Mouse (Mus musculus): ENCODE data around the gene 2010300C02Rik.
A peak's percentile ranks its signal among the peaks of the same experiment; 100 is the strongest.
"Not testable (repeated sequence)": the region's sequence is repeated elsewhere in the genome, so short reads cannot be mapped to it uniquely, and the experiment has no call there.

Gene 2010300C02Rik

DNA sequence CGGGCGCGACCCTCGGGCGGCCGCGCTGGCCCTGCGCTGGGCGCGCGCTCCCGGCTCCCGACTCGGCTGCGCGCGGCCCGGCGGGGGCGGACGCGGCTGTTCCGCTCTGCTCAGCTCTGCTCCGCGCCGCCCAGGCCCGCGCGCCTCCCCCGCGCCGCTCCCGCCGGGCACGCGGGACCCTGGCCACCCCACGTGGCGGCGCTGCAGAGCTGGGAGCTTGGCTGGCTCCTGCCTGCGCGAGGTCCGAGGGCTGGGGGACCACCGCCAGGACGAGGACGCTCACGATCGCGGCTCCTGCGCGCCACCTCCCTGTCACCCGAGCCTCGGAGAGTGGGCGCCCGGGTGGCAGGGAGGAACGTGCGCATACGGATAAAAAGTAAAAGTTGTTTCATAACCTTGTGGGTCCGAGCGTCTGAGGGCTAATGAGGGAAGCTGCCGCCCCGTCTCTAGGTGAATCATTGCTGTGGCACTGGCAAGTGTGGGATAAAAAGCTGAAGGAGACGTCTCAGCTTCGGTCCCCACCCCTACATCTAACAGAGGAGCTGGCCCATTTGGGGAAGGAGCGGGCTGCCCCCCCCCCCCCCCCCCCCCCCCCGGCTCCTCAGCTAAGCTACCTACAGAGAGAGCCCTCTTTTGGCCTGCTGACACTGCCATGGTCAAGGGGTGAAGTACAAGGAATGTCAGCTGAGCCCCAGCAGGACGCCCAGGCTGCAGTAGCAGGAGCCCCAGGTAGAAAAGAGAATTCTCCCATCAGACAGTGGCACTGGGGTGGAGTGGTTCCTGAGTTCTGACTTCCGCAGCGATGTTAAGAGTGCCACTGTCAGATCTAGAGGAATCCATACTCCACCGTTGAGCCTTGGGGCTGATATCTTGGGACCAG, at the start of gene 2010300C02Rik:
TSS of gene 2010300C02Rik (minus strand) at position 325 of the 880 bp plus-strand sequence.
- peak; percentile 73 to 74 for DNase-seq

DNA sequence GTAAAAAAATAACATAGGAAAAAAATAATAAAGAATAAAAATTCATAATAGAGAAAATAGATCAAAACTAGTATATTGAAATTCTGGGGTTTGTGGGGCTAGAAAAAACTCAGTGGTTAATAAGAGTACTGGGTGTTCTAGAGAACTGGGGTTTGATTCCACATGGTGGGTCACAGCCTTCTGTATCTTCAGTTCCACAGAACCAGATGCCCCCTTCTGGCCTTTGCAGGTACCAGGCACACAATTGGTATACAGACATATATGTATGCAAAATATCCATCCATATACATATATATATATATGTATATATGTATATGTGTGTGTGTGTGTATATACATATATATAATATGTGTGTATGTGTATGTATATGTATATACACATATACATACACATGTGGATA, 39.5 kb upstream of the 2010300C02Rik start:
- peak; percentile 8 to 16 for DNase-seq

DNA sequence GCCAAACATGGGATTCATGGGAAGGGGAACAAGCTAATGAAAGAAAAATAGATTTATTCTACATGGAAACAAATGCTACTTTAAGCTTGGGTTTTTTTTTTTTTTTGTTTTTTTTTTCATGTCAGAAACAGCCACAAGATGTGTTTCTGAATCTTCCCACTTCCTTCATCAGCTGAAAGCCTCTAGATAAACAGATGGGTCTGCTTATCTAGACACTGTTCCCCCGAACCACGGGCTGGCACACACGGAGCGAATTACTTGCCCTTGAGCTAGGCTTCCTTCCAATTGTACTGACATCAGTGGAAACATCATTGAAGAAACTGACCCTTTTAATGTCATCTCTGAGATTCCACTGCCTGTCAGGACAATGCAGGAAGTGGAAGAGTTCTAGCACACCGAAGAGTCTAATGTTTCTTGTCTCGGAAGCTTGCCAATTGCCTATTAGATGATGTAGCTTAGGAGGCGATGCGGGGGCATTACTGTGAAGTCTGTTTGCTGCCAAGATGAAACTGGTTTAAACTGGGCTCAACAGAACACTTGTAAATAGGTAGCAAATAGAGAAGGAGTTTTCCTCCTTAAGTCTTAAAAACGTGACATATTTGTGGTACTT, 24.9 kb upstream of the 2010300C02Rik start:
- DNase-seq: no peak

DNA sequence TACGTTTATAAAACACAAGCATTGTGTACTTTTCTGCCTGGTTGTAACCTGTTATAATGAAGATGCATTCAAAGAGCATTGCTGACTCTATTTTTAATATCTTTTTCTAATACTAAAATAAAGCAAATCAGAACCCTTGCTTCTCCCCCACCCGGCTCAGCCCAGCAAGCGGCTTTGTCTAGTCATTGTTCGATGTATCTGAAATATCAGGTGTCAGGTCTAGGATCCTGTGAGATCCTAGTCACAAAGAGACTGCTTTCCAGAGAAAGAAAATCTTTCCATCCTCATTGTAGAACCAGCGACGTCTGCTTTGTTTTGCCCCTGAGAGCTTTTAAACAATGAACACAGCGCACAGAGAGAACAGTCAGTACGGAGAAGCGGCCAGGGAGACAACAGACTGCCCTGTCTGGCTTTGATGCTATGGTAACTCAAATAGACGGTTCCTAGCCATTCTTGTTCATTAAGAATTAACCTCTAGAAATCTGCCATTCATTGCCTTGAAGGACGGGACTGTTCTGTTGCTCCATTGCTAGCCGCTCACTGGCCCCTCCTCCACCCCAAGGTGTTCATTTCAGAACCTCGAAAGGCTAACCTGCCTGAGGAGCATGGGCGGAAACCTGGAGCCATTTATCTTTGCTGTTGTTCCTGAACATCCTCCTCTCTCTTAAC, 22.9 kb upstream of the 2010300C02Rik start:
- no peak for DNase-seq

DNA sequence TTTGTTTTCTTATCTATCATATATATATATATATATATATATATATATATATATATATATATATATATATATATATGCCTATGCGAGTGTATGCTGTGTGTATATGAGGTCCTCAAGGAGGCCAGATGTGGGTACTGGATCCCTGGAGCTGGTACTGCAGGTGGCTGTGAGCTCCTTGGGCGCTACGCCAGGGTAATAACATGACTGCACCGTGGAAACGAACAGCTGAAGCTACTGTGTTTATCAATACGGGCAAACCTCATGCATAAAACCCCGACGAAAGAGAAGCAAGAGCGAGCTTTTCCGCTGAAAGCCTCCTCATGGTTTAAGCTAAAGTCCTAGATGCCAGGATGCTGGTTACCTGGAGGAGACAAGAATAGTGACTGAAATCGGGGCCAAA, 22.2 kb upstream of the 2010300C02Rik start:
- DNase-seq: no peak

DNA sequence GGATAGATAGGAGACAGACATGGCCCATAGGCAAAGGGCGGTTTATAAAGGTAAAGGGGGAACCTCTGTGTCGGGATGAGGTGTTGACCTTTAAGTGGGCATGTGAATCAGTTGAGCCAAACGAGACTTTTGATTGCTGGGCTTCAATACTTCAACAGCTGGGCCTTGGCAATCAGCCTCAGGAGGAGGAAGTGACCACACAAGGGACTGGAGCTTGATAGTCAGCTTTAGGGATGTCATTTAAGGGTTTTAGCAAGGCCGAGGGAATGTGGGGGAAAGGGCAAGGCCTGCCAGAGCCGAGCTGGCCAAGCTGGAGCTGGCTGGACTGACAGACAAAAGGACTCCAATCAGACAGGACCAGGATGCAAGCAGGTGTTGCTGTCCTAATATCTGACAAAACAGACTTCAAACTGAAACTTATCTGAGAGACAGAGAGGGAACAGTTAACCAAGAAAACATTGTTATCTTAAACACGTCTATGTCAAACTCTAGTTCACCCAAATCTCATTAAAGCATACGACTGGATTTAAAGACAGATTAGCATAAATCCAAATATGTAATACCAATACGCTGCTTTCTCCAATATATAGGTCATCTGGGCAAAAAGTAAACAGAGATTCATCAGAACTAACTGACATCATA, 20.4 kb upstream of the 2010300C02Rik start:
- no peak for DNase-seq

DNA sequence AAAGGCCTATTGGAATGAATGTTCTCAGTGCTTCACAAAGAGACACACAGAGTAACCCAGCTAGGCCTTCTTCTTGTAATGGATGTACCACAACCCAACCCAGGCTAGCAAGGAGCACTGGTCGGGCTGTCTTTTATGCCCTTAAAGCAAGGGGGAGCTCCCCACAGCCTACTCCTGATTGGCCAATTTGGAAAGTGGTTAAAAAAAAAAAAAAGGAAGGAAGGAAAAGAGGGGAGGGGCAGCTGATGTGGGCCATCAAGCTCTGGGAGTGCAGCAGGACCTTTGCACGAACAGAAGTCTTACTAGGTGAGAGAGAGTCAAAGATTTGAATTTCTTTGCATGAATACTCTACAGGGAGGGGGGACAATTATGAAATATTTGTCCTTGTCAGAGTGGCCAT, 19.0 kb upstream of the 2010300C02Rik start:
- no peak for DNase-seq

DNA sequence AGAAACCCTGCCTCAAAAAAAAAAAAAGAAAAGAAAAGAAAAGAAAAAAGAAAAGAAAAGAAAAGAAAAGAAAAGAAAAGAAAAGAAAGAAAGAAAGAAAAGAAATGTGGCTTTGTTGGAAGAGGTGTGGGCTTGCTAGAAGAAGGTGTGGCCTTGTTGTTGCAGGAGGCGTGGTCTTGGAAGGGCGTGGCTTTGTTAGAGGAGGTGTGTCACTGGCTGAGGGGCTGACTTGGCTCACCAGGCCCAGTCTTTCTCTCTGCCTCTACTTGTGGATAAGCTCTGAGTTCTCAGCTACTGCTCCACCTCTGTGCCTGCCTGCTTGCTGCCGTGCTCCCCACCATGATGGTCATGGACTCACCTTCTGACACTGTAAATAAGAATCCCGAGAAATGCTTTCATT, 17.2 kb upstream of the 2010300C02Rik start:
- DNase-seq: peak; percentile 8 to 22

DNA sequence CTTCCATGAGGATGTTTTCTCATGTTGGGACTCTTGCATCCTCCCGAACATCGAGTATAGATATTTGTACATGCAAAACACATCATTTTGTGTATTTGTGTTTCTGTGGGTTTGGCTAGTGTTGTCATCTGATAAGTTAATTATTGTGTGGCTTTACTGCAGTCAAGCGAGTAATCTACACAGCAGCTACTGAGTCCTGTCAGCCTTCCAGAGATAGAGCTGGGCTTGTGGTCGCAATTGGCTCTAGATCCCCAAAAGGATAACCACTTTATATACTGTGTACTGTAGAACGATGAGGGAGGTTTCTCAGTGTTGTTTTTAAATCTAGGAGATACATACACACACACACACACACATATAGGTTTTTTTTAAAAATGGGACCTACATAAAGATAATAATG, 16.0 kb upstream of the 2010300C02Rik start:
- DNase-seq: no peak

DNA sequence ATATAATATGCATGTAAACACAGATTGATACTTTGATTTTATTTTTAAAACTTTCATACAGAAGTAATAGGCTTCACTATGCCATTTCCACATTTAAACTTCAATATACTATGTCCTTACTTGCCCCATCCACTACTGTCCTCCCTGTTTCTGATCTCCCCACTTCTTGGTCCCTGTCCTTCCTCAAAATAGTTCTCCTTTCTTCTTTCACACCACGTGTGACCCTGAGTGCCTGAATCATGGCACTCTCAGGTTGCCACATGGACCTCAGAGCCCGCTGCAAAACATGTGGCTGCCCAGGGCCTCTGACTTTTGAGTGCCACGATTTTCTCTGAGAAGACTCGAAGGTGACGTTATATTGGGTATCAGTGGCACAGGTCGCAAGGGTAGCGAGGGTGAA, 15.0 kb upstream of the 2010300C02Rik start:
- no peak for DNase-seq

DNA sequence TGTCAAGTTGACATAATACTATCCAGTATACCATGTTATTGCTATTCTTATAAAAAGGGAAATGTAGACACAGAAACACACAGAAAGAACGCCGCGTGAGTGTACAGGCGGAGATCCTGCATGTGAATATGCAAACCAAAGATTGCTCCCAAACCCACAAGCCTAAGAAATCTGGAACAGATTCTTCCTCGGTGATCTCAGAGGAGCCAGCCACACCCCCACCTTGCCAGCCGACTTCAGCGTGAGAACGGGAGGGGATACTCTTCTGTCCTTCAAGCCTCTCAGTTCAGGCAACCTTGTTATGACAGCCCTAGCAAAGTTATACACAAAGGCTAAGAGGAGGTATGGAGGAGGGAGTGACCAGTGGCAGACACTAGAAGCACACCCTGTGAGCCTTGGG, 9.5 kb upstream of the 2010300C02Rik start:
- no peak for DNase-seq

DNA sequence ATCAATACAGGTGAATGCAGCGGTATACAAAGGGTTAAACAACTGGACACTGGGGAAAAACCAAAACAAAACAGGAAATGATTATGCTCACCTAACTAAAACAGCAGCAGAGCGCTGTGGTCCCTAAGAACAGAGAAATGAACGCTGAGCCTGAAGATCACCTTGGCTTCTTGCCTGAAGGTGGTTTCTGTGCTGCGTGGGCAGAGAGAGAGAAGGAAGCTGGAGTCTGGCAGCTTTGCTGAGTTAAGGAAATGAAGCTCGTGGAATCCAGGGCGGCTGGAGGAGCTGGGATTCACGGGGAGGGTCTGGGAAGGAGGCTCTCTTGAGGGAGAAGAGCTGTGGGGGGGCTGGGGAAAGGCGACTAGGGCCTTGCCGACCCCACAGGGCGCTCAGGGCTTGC, 8.2 kb upstream of the 2010300C02Rik start:
- no peak for DNase-seq

DNA sequence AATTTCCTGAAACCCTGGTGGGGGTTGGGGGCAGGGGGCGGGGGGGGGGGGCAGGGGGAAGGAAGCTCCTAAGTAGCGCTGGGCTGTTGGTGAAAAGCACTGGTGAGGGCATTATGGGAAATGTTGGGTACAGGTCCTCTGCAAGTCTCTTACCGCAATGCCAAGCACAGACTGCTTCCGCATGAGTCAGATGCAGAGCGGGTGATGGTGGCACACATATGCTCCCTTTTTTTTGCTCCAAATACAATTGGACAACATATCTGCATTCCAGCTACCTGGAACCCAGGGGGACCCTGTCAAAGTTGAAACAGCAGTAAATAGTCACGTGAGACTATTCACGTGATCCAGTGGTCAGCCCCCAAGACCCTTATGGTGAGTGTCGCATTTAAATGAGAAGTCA, 7.3 kb upstream of the 2010300C02Rik start:
- no peak for DNase-seq

DNA sequence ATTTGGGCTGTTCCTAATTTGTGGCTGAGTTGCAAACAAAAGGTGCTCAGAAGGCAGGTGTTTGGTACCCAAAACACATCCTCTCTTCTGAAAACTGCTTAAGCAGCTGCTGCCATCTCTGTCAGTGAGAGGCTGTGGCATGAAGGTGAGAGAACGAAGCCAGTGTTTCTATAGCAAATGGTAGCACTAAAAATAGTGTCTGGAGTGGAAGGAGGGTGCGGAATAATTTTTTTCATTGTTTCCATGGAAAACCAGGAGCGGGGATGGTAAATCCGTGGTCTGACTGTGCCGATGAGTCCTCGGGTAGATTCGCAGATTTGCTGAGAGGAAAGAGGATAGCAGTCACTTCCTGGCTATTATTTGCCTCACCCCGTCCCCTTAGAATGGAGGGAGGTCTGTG, 6.5 kb upstream of the 2010300C02Rik start:
- DNase-seq: no peak

DNA sequence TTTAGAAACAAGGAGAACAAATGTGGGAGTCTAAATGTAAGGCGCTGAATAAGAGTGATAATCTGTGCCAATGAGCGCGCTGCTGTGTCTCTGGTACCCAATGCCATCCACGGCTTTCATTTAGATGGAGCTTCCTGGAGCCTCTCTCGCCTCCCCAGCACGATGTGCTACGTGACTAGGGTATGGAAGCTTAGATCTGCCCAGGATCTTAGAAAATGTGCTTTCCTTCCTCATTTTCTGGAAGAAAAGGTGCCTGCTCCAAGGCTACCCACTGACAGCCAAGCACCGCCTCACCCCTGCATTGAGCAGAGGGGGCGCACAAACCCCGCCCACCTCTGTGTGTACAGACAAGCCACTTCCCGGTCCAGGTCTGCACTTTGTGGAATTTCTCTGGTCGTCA, 6.0 kb upstream of the 2010300C02Rik start:
- peak in 1 of 2 experiments; percentile 17 for DNase-seq

DNA sequence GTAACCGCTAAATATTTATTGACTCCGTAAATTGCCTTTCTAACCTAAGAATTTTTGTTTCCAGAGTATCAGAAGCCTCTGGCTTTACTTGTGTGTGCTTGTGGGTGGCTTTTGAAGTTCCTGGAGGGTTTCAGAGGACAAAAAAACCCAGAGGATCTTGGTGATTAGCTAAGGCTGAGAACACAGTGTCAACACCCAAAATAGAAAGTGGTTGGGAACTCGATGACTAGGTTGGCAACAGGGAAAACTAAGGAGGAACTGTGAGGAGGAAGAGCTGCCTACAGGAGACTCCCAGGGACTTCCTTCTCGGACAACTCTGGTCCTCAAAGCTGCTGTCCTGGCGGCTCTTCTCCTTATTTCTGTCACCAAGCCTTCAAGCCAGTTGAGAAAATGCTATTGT, 1.2 kb upstream of the 2010300C02Rik start:
- no peak for DNase-seq

DNA sequence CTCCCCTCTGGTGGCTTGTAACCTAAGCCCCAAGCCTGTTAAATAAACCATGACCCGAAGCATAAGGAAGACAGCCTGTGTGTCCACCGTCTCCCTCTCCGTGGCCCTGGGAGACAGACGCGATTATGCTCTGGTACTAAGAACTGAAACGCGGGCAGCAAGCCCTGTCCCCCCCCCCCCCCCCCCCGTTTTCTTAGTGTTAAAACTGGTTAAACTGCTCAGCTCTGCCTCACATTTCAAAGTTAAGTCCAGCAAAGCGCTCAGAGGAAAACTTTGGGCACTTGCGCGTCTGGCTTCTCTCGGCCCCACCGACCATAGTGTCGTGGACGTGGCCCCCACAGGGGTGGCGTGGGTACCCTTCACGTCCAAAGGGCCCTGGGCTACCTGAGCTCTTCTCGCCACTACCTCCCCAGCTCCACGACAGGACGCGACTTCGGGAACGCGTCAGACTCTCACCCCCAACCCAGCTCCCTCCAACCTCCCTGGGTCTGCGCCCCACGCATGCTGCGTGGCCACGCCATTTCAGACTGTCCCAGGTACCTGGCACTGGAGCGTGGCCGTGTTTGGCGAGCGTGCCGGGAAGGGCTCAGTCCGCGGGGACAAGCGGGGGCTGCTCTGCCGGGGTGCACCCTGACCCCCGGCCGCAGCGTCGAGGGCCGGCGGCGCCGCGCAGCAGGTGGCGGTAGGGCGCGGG, 708 bp downstream of the 2010300C02Rik start:
- peak in 1 of 2 experiments; percentile 28 for DNase-seq

DNA sequence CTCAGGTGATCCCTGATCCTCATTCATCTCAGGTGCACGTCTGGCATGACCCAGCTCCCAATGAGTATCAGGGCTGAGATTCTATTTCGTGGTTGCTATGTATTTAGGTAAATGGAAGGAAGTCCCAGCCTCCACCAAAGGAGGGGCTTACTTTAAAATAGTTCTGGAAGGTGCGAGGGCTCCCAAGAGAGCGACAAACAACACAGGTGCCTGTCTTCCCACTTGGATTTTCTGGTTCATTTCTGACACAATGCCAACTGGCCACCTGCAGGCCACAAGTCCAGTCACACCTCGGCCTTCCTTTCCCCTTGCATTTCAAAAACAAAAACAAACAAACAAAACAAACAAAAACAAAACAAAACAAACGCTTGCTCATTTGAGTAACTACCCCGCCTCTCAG, 1.4 kb downstream of the 2010300C02Rik start:
- DNase-seq: no peak

DNA sequence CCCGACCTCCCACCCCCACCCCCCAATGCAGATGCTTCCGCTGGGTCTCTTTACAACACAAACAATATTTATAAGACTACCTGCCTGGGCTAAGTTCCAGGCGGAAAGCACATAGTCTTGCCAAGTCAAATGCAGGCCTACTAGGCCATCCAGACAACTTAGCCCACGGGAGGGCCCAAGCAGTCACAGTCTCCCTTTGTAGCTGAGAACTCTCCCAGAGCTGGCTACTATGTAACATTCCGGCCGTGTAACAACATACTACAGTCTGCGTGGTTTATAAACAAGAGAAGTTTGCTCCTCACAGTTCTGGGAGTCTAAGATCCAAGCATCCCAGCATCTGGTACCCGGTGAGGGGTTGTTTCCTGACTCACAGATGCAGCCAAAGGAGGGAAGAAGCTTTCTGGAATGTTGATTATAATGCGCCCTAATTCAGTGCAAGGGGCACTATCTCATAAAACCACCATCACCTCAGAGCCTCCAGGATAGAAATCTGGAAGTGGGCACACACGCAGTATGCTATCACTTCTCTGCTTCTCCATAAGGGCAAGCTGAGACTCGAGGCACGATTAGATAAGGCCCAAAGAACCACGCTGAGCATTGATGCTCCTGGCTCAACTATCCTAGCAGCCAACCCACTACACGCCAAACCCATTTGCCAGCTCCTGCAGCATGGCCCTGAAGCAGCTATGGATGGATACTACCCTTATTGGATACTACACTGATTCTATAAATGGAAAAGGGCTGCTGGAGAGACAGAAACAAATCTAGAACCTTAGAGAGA, 2.3 kb downstream of the 2010300C02Rik start:
- DNase-seq: no peak

DNA sequence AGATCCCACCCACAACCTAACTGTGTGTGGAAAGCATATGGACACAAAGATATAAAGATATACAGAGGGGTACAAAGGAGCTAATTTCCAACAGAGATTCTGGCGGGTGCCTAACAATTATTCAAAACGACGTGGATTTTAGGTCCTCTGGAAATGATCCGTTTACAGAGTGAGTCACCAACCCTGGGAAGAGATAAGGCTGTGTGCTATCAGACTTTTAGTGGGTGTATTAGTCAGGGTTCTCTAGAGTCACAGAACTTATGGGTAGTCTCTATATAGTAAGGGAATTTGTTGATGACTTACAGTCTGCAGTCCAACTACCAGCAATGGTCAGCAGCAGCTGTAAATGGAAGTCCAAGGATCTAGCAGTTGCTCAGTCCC, 7.5 kb downstream of the 2010300C02Rik start:
- DNase-seq: not testable (repeated sequence)

DNA sequence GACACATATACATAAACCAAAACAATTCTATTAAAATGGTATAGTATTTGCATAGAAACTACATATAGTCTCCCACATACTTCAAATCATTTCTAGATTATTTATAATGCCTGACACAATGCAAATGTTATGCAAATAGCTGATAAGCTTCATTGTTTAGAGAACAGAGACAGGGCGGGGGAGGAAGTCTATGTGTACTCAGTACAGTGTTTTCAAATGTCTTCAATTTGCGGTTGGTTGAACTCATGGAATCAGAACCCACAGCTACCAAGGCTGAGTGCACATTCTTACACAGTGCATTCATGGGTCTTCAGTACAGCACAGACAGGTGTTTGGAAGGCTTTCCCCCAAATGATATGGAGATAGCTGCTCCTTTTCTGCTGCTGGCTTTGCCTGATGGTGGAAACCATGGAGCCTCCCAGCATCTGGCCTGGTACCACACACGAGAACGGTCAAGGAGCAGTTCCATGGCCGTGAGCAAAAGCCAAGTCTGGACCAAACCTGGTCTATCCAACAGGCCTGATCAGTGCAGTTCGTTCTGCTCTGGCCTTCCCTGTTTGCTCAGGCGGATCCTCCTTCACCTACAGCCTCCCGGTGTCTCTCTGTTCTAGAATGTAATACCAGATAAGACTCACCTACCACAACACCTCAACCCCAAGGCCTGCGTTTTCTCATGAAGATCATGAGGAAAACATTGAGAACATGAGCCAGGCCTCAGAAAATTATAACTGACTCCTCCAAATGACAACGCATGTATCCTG, 8.1 kb downstream of the 2010300C02Rik start:
- no peak for DNase-seq

All from thymus, postnatal 36 days (tissue).